Mouse (Mus musculus) NIH3T3 (cell line): ENCODE measurements at regions not wholly inside any gene's neighbourhood (a gene's known extent, or its start where the extent isn't known, plus 50 kb on each side); places are given as distances from the start of the nearest gene placed in this dataset.
"Not testable (repeated sequence)": the region's sequence is repeated elsewhere in the genome, so short reads cannot be mapped to it uniquely, and the experiment has no call there.

Experiments used
- DNase-seq: peaks from one replicate; pipeline ENCODE4 v3.0.0-alpha.2; 2012; ENCODE audit warnings: low read depth

DNA sequence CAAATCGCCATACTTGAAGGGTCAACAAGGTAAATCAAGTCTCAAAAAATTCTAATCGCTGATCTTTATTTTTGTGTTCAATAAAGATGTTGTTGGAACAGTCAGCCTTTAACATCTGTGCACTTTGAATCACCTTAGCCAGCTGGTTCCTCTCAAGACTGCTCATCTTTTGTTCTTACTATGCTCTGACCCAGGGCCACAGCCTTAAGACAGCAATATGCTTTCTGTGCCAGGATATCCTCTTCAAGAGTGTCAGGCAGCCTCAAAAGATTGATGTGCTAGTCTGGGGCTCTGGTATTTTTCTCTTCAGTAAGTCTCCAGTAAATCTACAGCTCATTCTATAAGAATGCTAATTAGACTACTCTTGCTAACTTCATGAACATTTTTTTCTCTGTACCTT, 199.9 kb downstream of the Dph6 start:
- no peak for DNase-seq

DNA sequence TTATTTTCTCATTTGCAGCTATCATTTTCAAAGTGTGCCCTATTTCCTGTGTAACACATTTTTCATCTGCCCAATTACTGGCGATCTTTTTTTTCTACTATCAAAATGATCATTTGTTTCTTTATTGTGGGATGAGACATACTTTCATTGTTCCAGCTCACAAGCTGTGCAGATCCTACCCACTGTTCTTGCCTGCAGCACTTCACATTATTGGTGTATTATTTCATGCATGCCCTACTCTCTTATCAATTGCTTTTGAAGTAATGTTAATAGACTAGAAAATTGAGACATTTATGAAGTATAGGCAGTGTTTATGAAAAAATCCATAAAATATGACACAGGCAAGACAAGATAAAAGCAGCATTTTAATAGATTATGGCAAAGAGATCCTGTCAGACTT, 204.6 kb downstream of the Dph6 start:
- DNase-seq, result no peak

GRCm38 (mm10) chr2:114443801-114444200, 211.0 kb downstream of the Dph6 start:
- no peak for DNase-seq

DNA sequence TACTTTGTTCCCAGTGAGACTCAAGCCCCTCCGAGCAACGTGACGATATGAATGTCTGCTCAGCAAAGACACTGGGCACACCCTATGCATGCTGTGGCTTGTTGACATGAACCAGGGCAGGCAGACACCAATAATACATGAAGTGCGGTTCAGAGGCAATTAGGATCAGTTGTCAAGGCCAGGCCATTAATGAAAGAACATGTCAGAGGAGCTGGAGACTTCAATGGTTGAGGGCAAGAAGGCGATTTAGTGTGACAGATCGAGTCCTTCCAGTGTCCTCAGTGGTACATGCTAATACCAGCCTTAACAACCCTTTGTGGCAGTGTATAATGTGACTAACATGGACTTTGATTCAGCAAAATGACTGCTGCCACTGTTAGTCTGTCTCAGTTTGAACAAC, 213.8 kb downstream of the Dph6 start:
- DNase-seq, result no peak

DNA sequence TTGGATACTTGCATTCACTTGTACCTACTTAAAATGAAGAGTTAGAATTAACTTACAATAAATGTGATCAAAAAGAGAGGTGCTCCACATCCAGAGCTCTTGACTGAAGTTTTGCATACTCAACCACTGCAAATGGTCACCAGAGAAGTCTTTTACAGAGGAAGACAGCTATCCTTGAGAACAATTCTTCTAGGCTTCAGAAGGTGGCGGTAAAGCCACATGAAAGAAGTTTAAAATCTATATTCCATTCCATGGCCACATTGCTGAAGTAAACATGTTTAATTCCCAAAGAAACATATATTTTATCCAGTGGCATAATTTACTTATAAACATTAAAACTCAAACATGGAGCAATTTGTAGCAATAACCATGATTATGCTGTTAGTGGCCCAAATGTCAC, 215.1 kb downstream of the Dph6 start:
- DNase-seq, result peak; percentile 70

- no peak for DNase-seq
Measured at GRCm38 (mm10) chr2:114438048-114438447, 216.7 kb downstream of the Dph6 start.

GRCm38 (mm10) chr2:114427426-114428157, 226.3 kb upstream of the Zfp770 start:
- peak; percentile 48 for DNase-seq

DNA sequence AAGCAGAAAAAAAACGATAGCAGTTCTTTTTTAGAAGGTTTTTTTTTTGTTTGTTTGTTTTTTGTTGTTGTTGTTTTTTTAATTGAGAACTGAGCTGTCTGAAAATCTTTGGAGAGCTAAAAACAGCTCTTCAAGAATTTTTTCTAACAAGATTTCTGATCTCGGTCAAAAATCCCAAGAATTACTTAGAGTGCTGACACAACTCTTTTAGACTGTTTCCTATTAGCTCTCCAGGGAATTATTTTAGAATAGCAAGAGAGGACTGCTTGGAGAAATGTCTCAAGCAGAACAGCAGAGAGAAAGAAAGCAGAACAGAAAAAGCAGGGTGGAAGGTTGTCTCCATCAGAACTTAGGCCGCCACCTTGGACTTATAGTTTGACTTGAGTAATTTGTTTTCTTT, 218.1 kb upstream of the Zfp770 start:
- no peak for DNase-seq

- no peak for DNase-seq
Measured at GRCm38 (mm10) chr2:114413013-114413412, 211.7 kb upstream of the Zfp770 start.

GRCm38 (mm10) chr2:114411940-114412715, 210.9 kb upstream of the Zfp770 start:
- no peak for DNase-seq

GRCm38 (mm10) chr2:114410717-114411116, 209.4 kb upstream of the Zfp770 start:
- no peak for DNase-seq

DNA sequence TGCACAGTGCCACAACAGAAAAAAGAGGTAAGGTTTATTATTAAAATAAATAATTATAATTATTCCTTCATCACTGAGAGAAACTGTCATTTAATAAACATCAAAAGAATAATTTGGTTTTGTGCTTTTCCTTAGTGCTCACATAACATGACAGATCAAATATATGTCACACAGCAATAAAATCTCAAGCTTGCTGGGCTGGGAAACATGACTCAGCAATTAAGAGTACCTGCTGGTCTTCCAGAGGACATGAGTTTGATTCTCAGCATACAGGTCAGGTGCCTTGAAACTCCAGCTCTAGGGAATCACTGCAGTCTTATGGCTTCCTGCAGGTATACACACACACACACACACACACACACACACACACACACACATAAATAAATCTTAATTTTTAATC, 208.3 kb upstream of the Zfp770 start:
- no peak for DNase-seq

- DNase-seq, result no peak
Measured at GRCm38 (mm10) chr2:114407408-114407807, 206.1 kb upstream of the Zfp770 start.

DNA sequence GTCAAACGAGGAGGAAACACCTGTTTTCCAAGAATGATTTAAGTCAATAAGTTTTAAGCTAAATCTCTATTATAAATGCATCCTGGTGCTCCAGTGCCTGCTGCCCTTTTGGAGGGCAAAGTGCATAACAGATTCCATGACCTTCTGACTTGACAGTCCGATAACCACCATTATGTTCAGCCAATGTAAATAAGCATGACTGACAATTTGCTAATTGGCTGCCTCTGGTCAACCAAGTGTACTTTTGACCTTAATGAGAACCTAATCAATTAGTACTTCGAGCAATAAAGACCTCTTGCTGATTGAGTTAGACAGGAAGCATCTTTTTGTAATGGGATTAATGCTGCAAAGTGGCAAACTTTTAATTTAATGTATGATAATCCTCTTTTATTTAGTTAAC, 183.3 kb upstream of the Zfp770 start:
- DNase-seq, result no peak

DNA sequence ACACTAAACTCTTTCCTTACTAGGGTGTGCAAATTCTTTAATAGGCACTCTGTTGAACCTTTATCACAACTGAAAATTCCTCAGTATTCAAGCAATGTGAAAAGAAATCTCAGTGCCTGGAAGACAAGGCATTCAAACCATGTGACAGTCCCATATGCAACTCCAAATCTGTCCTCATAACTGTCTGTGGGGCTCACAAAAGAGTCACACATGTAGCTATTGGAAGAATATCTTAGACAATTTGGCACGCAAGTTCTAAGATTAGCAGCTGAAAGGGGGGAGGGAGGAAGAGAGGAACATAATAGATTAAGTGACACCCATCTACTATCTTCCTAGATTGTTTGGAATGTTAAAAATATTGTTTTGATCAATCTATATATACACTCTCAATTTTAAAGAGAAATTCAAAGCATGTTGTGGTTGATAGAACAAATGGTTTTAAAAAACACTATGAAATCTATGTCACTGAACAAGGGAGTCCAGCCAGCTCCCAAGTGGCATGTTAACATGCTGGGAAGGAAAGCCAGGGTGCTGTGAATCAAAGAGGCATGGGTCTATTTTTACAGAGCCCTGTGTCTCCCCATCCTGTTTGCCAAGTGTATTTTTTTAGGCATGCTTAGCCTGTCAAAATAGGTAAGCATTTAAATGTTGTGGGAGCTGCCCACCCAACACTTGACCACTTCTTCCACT, 177.7 kb upstream of the Zfp770 start:
- no peak for DNase-seq

GRCm38 (mm10) chr2:114373476-114373875, 172.2 kb upstream of the Zfp770 start:
- DNase-seq, result no peak

DNA sequence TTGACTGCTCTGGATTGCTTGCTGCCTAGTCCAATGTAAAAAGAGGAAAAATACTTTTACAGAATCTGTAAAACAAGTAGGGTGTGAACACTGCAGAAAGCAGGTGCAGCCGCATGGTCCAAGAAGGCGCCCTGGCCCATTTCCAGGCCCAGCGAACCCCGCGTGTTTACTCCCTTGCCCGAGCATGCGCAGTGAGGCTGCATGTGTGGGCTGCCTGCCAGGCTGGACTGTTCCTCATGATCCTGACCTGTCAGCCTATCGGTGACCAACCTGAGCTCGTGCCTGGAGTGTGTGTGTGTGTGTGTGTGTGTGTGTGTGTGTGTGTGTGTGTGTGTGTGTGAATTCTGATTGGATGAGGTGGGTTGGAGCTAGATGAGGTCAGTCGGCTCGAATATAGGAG, 152.6 kb upstream of the Zfp770 start:
- DNase-seq, result not testable (repeated sequence)

DNA sequence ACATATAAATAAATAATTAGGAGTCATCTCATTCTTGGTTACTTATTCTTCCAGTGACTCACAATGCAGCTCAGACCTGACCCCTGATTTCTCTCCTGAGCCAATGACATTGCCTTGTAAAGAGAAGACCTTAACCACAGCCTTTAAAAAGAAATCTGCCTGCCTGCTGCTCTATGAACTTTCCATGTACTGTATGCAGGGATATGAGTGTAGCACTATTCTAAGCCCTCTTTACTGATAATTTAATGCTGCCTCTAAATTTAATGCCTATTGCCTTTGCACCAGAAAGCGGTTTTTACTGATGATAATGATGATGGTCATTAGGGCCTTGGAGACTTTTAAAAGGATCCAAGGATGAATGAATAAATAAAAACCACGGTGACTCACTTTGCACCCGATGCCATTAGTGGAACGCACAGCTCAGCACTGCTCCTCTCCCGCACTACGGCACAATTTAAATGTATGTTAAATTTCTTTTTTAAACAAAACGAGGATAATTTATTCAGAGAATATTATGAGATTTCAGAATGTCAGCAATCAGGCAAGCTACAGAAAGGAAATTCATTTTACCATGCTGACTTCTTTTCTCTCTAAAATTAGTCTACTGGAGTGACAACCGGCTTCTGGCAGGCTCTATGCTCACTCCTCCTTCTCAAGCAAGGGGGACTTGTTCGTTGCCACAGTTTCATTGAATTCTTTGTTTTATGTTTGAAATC, 139.5 kb upstream of the Zfp770 start:
- no peak for DNase-seq

DNA sequence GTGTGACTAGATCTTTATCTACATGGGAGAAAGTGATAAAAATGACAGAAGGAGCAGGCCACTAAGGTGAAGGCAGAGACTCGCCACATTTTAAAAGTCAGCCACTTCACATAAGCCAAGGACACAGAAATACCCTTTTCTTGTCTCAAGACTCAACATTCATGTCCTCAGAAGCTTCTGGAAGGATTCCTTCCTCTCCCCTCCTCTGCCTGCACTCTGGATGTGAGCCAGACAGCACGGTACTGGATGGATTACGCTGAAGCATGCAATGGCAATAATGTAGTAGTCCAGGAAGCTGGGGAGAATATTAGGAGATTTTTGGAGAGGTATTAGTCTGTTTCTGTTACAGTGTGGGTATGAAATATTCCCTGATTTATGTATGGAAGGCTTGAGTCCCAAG, 100.5 kb upstream of the Zfp770 start:
- DNase-seq, result no peak

DNA sequence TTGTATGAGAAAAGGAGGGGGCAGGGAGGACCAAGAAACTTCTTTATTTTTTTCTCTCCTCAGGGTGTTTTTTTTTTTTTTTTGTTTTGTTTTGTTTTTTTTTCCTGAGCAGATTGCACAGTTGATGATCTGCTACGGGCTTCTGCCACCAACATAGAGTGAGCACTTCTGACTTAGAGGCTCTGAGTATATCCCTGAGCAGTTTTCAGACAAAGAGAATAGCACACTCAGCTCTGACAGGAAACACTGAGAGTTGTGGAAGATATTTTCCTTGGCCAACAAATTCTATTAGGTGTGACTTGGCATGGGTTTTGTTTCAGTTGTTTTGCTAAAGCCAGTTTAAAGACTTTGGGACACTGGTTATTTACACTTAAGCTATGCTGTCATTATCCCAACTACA, 93.8 kb upstream of the Zfp770 start:
- DNase-seq, result no peak

- DNase-seq, result no peak
Measured at GRCm38 (mm10) chr2:114291387-114291786, 90.1 kb upstream of the Zfp770 start.

DNA sequence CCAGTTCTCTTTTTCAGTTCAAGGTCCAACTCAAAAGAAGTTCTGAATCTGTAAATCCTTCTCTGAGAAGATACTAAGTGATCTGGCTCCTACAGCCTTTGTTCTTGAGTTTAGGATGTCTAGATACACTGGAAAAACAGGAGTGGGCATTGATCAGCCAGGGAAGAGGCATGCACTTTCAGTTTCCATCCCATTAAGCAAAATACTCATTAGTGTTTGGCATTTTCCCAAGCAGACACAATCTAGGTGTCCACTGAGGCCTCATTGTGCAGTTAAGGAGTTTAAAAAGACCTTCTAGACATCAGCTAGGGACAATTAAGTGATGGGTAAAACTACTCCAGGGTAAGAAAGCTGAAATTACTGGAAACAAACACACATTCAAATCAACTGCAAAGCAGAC, 74.3 kb upstream of the Zfp770 start:
- DNase-seq, result no peak
